Mouse (Mus musculus): ENCODE measurements around the gene Tmem69. TPM values are rescaled to one million over a fixed set of nuclear protein-coding genes. Genes with fewer than 3 reads are reported as not detected.

Gene Tmem69
- 39.4 TPM for polyA plus RNA-seq (2014; fragmentation: Illumina TruSeq; extraction: RNeasy Lipid Tissue Mini Kit (QIAGEN cat#74804); ENCODE audit: low read depth, low replicate concordance)

DNA sequence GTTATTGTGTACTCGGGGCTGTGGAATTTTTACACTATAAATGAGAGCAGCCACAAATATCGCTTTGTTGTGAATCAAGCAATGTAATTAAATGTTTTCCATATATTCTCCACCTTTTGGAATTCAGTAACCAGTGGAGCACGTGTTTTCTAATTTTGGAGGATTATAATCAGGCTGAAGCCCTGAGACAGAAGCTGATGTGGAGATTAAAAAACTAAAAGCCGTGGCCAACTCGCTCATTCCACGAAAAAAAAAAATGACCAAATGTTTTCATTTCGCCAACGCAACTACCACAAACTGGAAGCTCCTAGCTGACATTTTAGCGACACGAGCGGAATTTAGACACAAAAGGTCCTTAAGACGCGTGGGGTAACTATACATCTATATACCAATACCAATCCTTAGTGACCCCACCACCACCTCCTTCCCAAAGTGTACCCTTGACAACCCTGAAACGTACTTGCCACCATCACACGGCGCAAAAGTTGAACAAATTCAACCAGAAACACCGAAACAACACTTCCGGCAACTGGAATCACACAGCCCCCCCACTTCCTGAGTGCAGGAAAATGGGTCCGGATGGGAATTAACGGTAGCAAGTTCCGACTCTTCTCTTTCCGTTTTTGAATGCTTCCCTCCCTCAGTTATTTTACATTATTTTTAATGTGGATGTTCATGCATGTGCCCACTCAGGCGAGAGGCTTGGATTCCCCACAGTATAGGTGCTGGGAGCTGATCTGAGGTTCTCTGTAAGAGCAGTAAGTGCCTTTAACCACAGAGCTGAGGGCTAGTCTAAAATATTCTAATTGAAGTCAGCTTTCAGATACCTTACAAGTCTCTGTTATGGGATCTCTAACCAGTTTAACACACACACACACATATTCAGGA lies at the start of gene Tmem69:
Tmem69 (minus strand) TSS at position 524 of the 888 bp plus-strand sequence.

DNA sequence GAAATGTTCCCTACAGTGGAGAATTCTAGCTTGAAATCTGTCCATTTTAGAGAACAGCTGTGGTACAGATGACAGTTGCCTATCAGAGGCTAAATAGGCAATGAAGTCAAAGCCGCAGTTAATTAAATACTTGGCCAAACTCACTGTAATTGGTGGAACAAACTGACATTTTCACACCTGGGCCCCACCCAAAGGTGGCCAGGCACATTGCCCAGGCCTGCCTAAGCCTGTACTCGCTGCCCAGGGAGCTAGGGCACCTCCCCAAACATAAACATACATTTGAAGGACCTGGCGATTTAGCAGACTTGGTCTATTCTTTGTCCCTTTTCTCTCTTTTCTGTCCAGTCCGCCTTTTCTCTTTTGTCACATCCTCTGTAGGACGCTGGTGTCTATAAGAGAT lies 40.6 kb upstream of the Tmem69 start, which contains the start of gene Ccdc17:
Ccdc17 (plus strand) TSS at position 276 of the 400 bp plus-strand sequence.

DNA sequence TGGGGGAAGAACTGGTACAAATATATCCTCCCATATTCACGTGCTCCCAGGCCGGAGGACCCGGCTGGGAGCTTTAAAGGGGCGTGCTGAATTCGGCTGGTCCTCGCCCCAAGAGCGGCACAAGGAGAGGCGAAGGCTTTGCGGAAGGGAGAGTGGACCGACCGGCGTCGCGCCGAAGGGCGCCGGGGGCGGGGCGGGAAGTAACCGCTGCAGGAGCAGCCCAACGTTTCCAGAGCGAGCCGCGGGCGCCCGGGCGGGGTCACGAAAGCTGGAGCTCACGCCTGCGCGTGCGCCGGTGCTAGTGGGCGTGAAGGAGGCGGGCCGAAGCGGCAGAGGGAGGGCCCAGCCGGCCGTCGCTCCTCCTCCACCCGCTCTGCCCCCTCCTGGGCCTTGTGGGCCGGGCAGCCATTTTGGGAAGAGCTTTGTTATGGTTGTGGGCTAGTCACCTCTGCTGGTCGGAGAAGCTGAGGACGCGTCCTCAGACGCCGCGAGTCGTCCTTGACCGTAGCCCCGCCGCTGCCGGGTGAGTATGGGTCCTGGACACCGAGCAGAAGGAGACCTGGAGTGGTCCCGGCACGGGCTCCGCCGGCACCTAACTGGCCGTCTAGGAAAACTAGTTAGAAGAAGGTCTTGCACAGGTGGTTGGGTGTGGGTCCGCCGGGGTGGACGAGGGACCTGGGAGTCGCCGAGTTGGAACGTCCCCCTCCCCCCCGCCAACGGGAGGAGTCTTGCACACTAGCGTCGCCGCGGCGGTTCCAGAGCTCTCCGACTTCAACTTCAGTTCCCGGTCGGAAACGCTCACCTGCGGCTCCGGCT lies 1.8 kb upstream of the Tmem69 start, which contains the start of gene Gpbp1l1:
Gpbp1l1 (plus strand) TSS at position 353 of the 816 bp plus-strand sequence.

DNA sequence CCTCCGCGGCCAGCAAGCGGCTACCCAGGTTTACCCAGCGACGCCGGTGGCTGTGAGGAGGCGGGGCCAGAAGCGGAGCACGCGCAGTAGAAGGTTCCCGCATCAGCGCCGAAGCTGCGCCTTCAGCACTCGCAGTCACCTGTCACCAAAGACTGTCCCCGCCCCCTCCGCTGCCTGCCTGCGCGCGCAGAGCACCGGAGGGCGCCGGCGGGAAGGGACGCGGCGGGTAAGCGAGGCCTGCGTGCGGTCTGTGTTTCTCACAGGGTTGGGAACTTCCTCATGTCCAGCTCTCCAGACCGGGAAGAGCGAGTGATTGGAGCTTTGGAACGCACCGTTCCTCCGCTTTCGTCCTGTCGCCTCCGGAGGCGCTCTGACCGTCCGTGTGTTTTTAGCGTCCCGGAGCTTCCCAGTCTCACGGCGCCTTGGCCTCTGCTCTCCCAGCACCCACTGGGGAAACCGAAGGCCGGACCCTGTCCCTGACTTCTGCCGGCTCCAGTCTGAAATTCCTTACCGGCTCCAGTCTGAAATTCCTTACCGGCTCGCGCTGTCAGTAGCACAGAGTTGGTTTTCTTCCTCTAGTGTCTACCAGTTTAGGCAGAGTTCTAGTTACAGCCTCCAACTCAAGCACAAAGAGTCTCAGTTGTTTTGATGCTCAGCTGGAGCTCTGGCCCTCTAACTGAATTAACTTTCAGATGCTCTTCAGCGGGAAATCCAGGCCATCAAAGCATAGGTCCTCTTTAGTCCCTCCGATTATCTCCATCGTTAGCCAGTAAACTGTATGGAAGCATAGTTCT lies 48.1 kb downstream of the Tmem69 start, which contains the start of gene Ipp:
Ipp (plus strand) TSS at position 125 of the 794 bp plus-strand sequence.

Other genes with a start within 250 kb of the Tmem69 start
- gene Mast2, start 91.8 kb downstream of the Tmem69 start, polyA plus RNA-seq (2014; fragmentation: Illumina TruSeq; extraction: RNeasy Lipid Tissue Mini Kit (QIAGEN cat#74804); ENCODE audit: low read depth, low replicate concordance): 94.7 TPM
- gene Ipp, start 48.4 kb downstream of the Tmem69 start, polyA plus RNA-seq (2014; fragmentation: Illumina TruSeq; extraction: RNeasy Lipid Tissue Mini Kit (QIAGEN cat#74804); ENCODE audit: low read depth, low replicate concordance): 11.9 TPM
- 45.6 TPM for gene Gpbp1l1, start 1.7 kb upstream of the Tmem69 start, polyA plus RNA-seq (2014; fragmentation: Illumina TruSeq; extraction: RNeasy Lipid Tissue Mini Kit (QIAGEN cat#74804); ENCODE audit: low read depth, low replicate concordance)
- 3.7 TPM for gene Ccdc17, start 40.7 kb upstream of the Tmem69 start, polyA plus RNA-seq (2014; fragmentation: Illumina TruSeq; extraction: RNeasy Lipid Tissue Mini Kit (QIAGEN cat#74804); ENCODE audit: low read depth, low replicate concordance)
- gene Nasp, start 72.0 kb upstream of the Tmem69 start, polyA plus RNA-seq (2014; fragmentation: Illumina TruSeq; extraction: RNeasy Lipid Tissue Mini Kit (QIAGEN cat#74804); ENCODE audit: low read depth, low replicate concordance): 28.0 TPM
- 265 TPM for gene Akr1a1, start 95.7 kb upstream of the Tmem69 start, polyA plus RNA-seq (2014; fragmentation: Illumina TruSeq; extraction: RNeasy Lipid Tissue Mini Kit (QIAGEN cat#74804); ENCODE audit: low read depth, low replicate concordance)
- 614 TPM for gene Prdx1, start 129.6 kb upstream of the Tmem69 start, polyA plus RNA-seq (2014; fragmentation: Illumina TruSeq; extraction: RNeasy Lipid Tissue Mini Kit (QIAGEN cat#74804); ENCODE audit: low read depth, low replicate concordance)
- 56.3 TPM for gene Mmachc, start 152.5 kb upstream of the Tmem69 start, polyA plus RNA-seq (2014; fragmentation: Illumina TruSeq; extraction: RNeasy Lipid Tissue Mini Kit (QIAGEN cat#74804); ENCODE audit: low read depth, low replicate concordance)
- 15.1 TPM for gene Ccdc163, start 152.6 kb upstream of the Tmem69 start, polyA plus RNA-seq (2014; fragmentation: Illumina TruSeq; extraction: RNeasy Lipid Tissue Mini Kit (QIAGEN cat#74804); ENCODE audit: low read depth, low replicate concordance)
- gene Tesk2, start 165.0 kb upstream of the Tmem69 start, polyA plus RNA-seq (2014; fragmentation: Illumina TruSeq; extraction: RNeasy Lipid Tissue Mini Kit (QIAGEN cat#74804); ENCODE audit: low read depth, low replicate concordance): 2.0 TPM